ENCODE assay signal across 30 mouse cellular contexts in genomic region chr2:164829090-164829489, GRCm38 (mm10). TPM values are rescaled to one million over a fixed set of nuclear protein-coding genes. Genes with fewer than 3 reads are reported as not detected.
"Had no signal": no experiment of that assay in that cellular context is flagged by ENCODE, and none has a peak within 500 bp of the region (broad histone marks: within the 10 kb centered on the region; RNA-seq: fewer than 3 reads in every experiment).

No protein-coding gene starts in this region.

- H3K4me2 ChIP-seq: kidney, embryonic 15.5 days; limb, embryonic 13.5 days; liver, embryonic 12.5 days; liver, embryonic 15.5 days; lung, embryonic 15.5 days; midbrain, embryonic 13.5 days; neural tube, embryonic 13.5 days; stomach, embryonic 15.5 days had no signal

- H3K27me3 ChIP-seq: kidney, embryonic 15.5 days; limb, embryonic 13.5 days; liver, embryonic 12.5 days; liver, embryonic 15.5 days; lung, embryonic 15.5 days; midbrain, embryonic 13.5 days; neural tube, embryonic 13.5 days; stomach, embryonic 15.5 days had no signal

- ATAC-seq: liver, embryonic 12.5 days; midbrain, embryonic 13.5 days; midbrain, embryonic 16.5 days had no signal

- H3K4me3 ChIP-seq: kidney, embryonic 15.5 days; limb, embryonic 10.5 days; limb, embryonic 13.5 days; liver, embryonic 12.5 days; liver, embryonic 15.5 days; lung, embryonic 15.5 days; megakaryocyte, embryonic 14.5 days; midbrain, embryonic 10.5 days; midbrain, embryonic 13.5 days; myocyte; neural tube, embryonic 13.5 days; stomach, embryonic 15.5 days had no signal

- H3K9me3 ChIP-seq: kidney, embryonic 15.5 days; limb, embryonic 10.5 days; limb, embryonic 13.5 days; liver, embryonic 12.5 days; liver, embryonic 15.5 days; lung, embryonic 15.5 days; megakaryocyte, embryonic 14.5 days; midbrain, embryonic 10.5 days; midbrain, embryonic 13.5 days; neural tube, embryonic 13.5 days; stomach, embryonic 15.5 days had no signal

- H3K27ac ChIP-seq: kidney, embryonic 15.5 days; limb, embryonic 10.5 days; limb, embryonic 13.5 days; liver, embryonic 12.5 days; liver, embryonic 15.5 days; lung, embryonic 15.5 days; midbrain, embryonic 10.5 days; midbrain, embryonic 13.5 days; neural tube, embryonic 13.5 days; stomach, embryonic 15.5 days had no signal

- H3K9ac ChIP-seq: kidney, embryonic 15.5 days; limb, embryonic 13.5 days; liver, embryonic 12.5 days; liver, embryonic 15.5 days; lung, embryonic 15.5 days; midbrain, embryonic 13.5 days; neural tube, embryonic 13.5 days; stomach, embryonic 15.5 days had no signal

- DNase-seq: kidney, adult 8-10 months; kidney, postnatal 10 days; kidney, postnatal 4 days; liver; lung, adult 18-20 months; lung, postnatal 10 days; lung, postnatal 36 days; retina, postnatal 1 day; right cerebral cortex, postnatal 25 days; spleen, adult 18-20 months; thymus, adult 2 months; thymus, postnatal 25 days had no signal

RNA-seq across cellular contexts. Expression of gene Spata25, which starts 0.8 kb away (rescaled TPM):
- total RNA-seq: layer of hippocampus, postnatal 25 days; left cerebral cortex, adult 18-20 months; left cerebral cortex, postnatal 25 days; monocyte, adult 5-6 weeks; neutrophil, adult 5-6 weeks had no signal
- polyA plus RNA-seq: limb, embryonic 13.5 days; liver, embryonic 12.5 days; liver, embryonic 15.5 days; lung, embryonic 15.5 days; midbrain, embryonic 10.5 days; midbrain, embryonic 13.5 days; midbrain, embryonic 16.5 days; neural tube, embryonic 13.5 days; stomach, embryonic 15.5 days had no signal
